ENCODE assay signal across 8 mouse cellular contexts in the genomic region with DNA sequence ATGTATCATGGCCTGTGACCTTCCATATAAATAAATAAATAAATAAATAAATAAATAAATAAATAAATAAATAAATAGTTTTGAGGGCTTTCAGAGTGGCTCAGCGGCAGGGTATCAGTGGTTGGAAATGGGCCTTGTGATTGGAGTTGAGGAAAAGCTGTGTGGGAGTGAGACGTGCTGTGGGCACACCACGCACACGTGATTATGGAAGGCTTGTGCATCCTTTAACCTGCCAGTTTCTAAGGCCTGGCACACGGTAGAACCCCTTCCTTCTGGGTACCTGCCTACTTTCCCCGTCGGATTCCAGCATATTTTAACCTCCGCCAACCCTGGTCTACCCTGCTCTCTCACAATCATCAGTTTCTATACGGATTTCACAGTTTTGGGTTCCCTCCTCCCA. TPM values are rescaled to one million over a fixed set of nuclear protein-coding genes. Genes with fewer than 3 reads are reported as not detected.
A peak's percentile ranks its signal among the peaks of the same experiment; 100 is the strongest.
DNase-seq lines count a peak whose midpoint lies in the region; ATAC-seq and TF ChIP-seq lines count a peak whose summit lies in the region.

No protein-coding gene starts in this region.

- peaks cover 29% of the 10 kb centered on the region for H3K27me3 ChIP-seq in kidney, embryonic 15.5 days
- peaks cover 44% of the 10 kb centered on the region for H3K27me3 ChIP-seq in hindbrain, embryonic 12.5 days
- peaks cover 64% of the 10 kb centered on the region for H3K27me3 ChIP-seq in midbrain, embryonic 12.5 days

- H3K9me3 ChIP-seq in kidney, embryonic 15.5 days (replicated peaks): no peaks in the 10 kb centered on the region
- H3K9me3 ChIP-seq in hindbrain, embryonic 12.5 days (replicated peaks): no peaks in the 10 kb centered on the region
- no peaks in the 10 kb centered on the region for H3K9me3 ChIP-seq in midbrain, embryonic 12.5 days

- TF ChIP-seq CTCF in bone marrow macrophage, adult 2 months (IDR thresholded peaks at IDR 0.05; ENCODE audit: low read depth, low read length): no peak

- peaks cover 26% of the 10 kb centered on the region for H3K4me1 ChIP-seq in kidney, embryonic 15.5 days
- peaks cover 3% of the 10 kb centered on the region; the same call in 1 of the 2 replicates for H3K4me1 ChIP-seq in bone marrow macrophage, adult 2 months (ENCODE audit: control insufficient read depth, insufficient read depth, low read length)
- H3K4me1 ChIP-seq in hindbrain, embryonic 12.5 days: peaks cover 7% of the 10 kb centered on the region
- peaks cover 12% of the 10 kb centered on the region for H3K4me1 ChIP-seq in midbrain, embryonic 12.5 days

- peak overlapping the region; percentile 35 for H3K9ac ChIP-seq in kidney, embryonic 15.5 days
- peak overlapping the region; percentile 63 for H3K9ac ChIP-seq in hindbrain, embryonic 12.5 days
- peak overlapping the region; percentile 58 for H3K9ac ChIP-seq in midbrain, embryonic 12.5 days (replicated peaks)

- ATAC-seq in kidney, embryonic 15.5 days (replicated peaks; ENCODE audit: low FRiP score): peak; percentile 35; the same call in 1 of the 2 replicates
- ATAC-seq in hindbrain, embryonic 12.5 days (ENCODE audit: low FRiP score): 0 out of 2 replicates have a peak, but pooled peaks have one; percentile 23
- ATAC-seq in midbrain, embryonic 12.5 days (ENCODE audit: low FRiP score, low read depth): 0 out of 2 replicates have a peak, but pooled peaks have one; percentile 27
- no peak for ATAC-seq in granulocyte monocyte progenitor cell, adult 5-6 weeks (replicated peaks; ENCODE audit: poor library complexity, severe bottlenecking)

- WGBS in kidney, embryonic 15.5 days: 22% methylated on average over 9 of the region's 9 CpGs
- WGBS in hindbrain, embryonic 12.5 days: 24% methylated on average over 9 of the region's 9 CpGs
- WGBS in midbrain, embryonic 12.5 days: 29% methylated on average over 9 of the region's 9 CpGs

- H3K4me3 ChIP-seq in kidney, embryonic 15.5 days (replicated peaks): peak overlapping the region; percentile 61
- H3K4me3 ChIP-seq in bone marrow macrophage, adult 2 months (ENCODE audit: insufficient read depth, low read length): peak overlapping the region; percentile 64
- H3K4me3 ChIP-seq in hindbrain, embryonic 12.5 days: peak overlapping the region; percentile 45
- H3K4me3 ChIP-seq in midbrain, embryonic 12.5 days: peak overlapping the region; percentile 60

- H3K27ac ChIP-seq in kidney, embryonic 15.5 days: peak overlapping the region; percentile 79
- no peak overlapping the region for H3K27ac ChIP-seq in bone marrow macrophage, adult 2 months (ENCODE audit: insufficient read depth, low read depth, low read length)
- H3K27ac ChIP-seq in hindbrain, embryonic 12.5 days: peak overlapping the region; percentile 35; the same call in 1 of the 2 replicates
- H3K27ac ChIP-seq in midbrain, embryonic 12.5 days (replicated peaks): peak overlapping the region; percentile 54; the same call in 1 of the 2 replicates

- TF ChIP-seq POLR2A in bone marrow macrophage, adult 2 months (IDR thresholded peaks at IDR 0.05; ENCODE audit: borderline replicate concordance, low read depth, low read length): no peak

- H3K4me2 ChIP-seq in kidney, embryonic 15.5 days: peak overlapping the region; percentile 94
- H3K4me2 ChIP-seq in hindbrain, embryonic 12.5 days (replicated peaks): peak overlapping the region; percentile 63
- H3K4me2 ChIP-seq in midbrain, embryonic 12.5 days (replicated peaks): peak overlapping the region; percentile 80

- peaks cover 40% of the 10 kb centered on the region for H3K36me3 ChIP-seq in kidney, embryonic 15.5 days
- no peaks in the 10 kb centered on the region for H3K36me3 ChIP-seq in hindbrain, embryonic 12.5 days
- no peaks in the 10 kb centered on the region for H3K36me3 ChIP-seq in midbrain, embryonic 12.5 days

- no peak for DNase-seq in kidney, postnatal 10 days
- no peak for DNase-seq in left cerebral cortex, adult 9 months (ENCODE audit: low spot score in 2 of 2)
- no peak for DNase-seq in thymus, postnatal 14 days

RNA-seq across cellular contexts. Expression of a gene that starts 10.8 kb away (rescaled TPM):
- 68.8 and 69.8 TPM in 2 replicates for polyA plus RNA-seq in kidney, embryonic 15.5 days (2015; fragmentation: Nextera tagmentation; extraction: Ambion mirVana)
- not detected in 2 replicates for polyA plus RNA-seq in bone marrow macrophage, adult 2 months (2012; ENCODE audit: insufficient read depth, insufficient read length, missing spikeins)
- polyA plus RNA-seq in hindbrain, embryonic 12.5 days (2016; fragmentation: Nextera tagmentation; extraction: Ambion mirVana): 2.0 and 4.4 TPM in 2 replicates
- 0.43 and 0.75 TPM in 2 replicates for polyA plus RNA-seq in midbrain, embryonic 12.5 days (2016; fragmentation: Nextera tagmentation; extraction: Ambion mirVana)
- total RNA-seq in granulocyte monocyte progenitor cell, adult 5-6 weeks (2014; fragmentation: Nextera tagmentation): not detected in 2 replicates
- total RNA-seq in granulocyte monocyte progenitor cell, adult 5-6 weeks (2017): not detected in 2 replicates

RNA-seq across cellular contexts. Expression of a gene that starts 18.2 kb away (rescaled TPM):
- 101 and 106 TPM in 2 replicates for polyA plus RNA-seq in kidney, embryonic 15.5 days (2015; fragmentation: Nextera tagmentation; extraction: Ambion mirVana)
- polyA plus RNA-seq in bone marrow macrophage, adult 2 months (2012; ENCODE audit: insufficient read depth, insufficient read length, missing spikeins): 84.8 and 92.4 TPM in 2 replicates
- 158 and 159 TPM in 2 replicates for polyA plus RNA-seq in hindbrain, embryonic 12.5 days (2016; fragmentation: Nextera tagmentation; extraction: Ambion mirVana)
- 158 and 163 TPM in 2 replicates for polyA plus RNA-seq in midbrain, embryonic 12.5 days (2016; fragmentation: Nextera tagmentation; extraction: Ambion mirVana)
- 66.2 and 84.5 TPM in 2 replicates for total RNA-seq in granulocyte monocyte progenitor cell, adult 5-6 weeks (2014; fragmentation: Nextera tagmentation)
- total RNA-seq in granulocyte monocyte progenitor cell, adult 5-6 weeks (2017): 23.7 and 24.9 TPM in 2 replicates

RNA-seq across cellular contexts. Expression of a gene that starts 44.7 kb away (rescaled TPM):
- 46.2 and 48.0 TPM in 2 replicates for polyA plus RNA-seq in kidney, embryonic 15.5 days (2015; fragmentation: Nextera tagmentation; extraction: Ambion mirVana)
- polyA plus RNA-seq in bone marrow macrophage, adult 2 months (2012; ENCODE audit: insufficient read depth, insufficient read length, missing spikeins): 0.17 TPM in 1 of 2 replicates, not detected in the other
- polyA plus RNA-seq in hindbrain, embryonic 12.5 days (2016; fragmentation: Nextera tagmentation; extraction: Ambion mirVana): 25.9 and 26.9 TPM in 2 replicates
- 14.9 and 17.4 TPM in 2 replicates for polyA plus RNA-seq in midbrain, embryonic 12.5 days (2016; fragmentation: Nextera tagmentation; extraction: Ambion mirVana)
- total RNA-seq in granulocyte monocyte progenitor cell, adult 5-6 weeks (2014; fragmentation: Nextera tagmentation): not detected in 2 replicates
- not detected in 2 replicates for total RNA-seq in granulocyte monocyte progenitor cell, adult 5-6 weeks (2017)

RNA-seq across cellular contexts. Expression of a gene that starts 56.7 kb away (rescaled TPM):
- polyA plus RNA-seq in kidney, embryonic 15.5 days (2015; fragmentation: Nextera tagmentation; extraction: Ambion mirVana): 16.9 and 17.5 TPM in 2 replicates
- 4.6 and 6.4 TPM in 2 replicates for polyA plus RNA-seq in bone marrow macrophage, adult 2 months (2012; ENCODE audit: insufficient read depth, insufficient read length, missing spikeins)
- polyA plus RNA-seq in hindbrain, embryonic 12.5 days (2016; fragmentation: Nextera tagmentation; extraction: Ambion mirVana): 9.1 and 10.2 TPM in 2 replicates
- polyA plus RNA-seq in midbrain, embryonic 12.5 days (2016; fragmentation: Nextera tagmentation; extraction: Ambion mirVana): 9.0 and 9.3 TPM in 2 replicates
- total RNA-seq in granulocyte monocyte progenitor cell, adult 5-6 weeks (2014; fragmentation: Nextera tagmentation): 1.3 and 3.1 TPM in 2 replicates
- 1.4 and 2.8 TPM in 2 replicates for total RNA-seq in granulocyte monocyte progenitor cell, adult 5-6 weeks (2017)

Comparison
In these comparisons a context has a peak if more than half of its experiments do, and no peak if none do; other contexts are left out.
1. RNA of a gene that starts 10.8 kb away (polyA plus RNA-seq): 68.8 to 69.8 TPM in kidney, embryonic 15.5 days; 2.0 to 4.4 TPM in hindbrain, embryonic 12.5 days, 0.43 to 0.75 TPM in midbrain, embryonic 12.5 days and not detected in bone marrow macrophage, adult 2 months; every median in the first group is over 10 times any median in the second.
2. RNA of a gene that starts 44.7 kb away (polyA plus RNA-seq): 46.2 to 48.0 TPM in kidney, embryonic 15.5 days, 25.9 to 26.9 TPM in hindbrain, embryonic 12.5 days and 14.9 to 17.4 TPM in midbrain, embryonic 12.5 days; 0.17 TPM in bone marrow macrophage, adult 2 months; every median in the first group is over 10 times any median in the second.
3. Peak in every context shown above with its lines, with median percentiles within 50 percentile points of each other: H3K4me2 ChIP-seq, H3K4me3 ChIP-seq and H3K9ac ChIP-seq.